Mouse (Mus musculus) hindbrain, embryonic 12.5 days (tissue): ENCODE data around the gene Nanos3. TPM values are rescaled to one million over a fixed set of nuclear protein-coding genes. Genes with fewer than 3 reads are reported as not detected.

Experiments used
- ATAC-seq: fragments of 200-750 bp; cut with Nextera tagmentation; 2 replicates; pipeline ENCODE4 v1.8.0; 2017; ENCODE audit warnings: moderate TSS enrichment; ENCODE audit not compliant: low FRiP score
- H3K27ac ChIP-seq: fragments of 300-500 bp; sonication (generic); 2 replicates; pipeline ENCODE4 v1.5.1; 2016; ENCODE audit warnings: mild to moderate bottlenecking
- H3K27me3 ChIP-seq: fragments of 300-500 bp; sonication (generic); 2 replicates; pipeline ENCODE4 v1.6.1; 2016; ENCODE audit warnings: mild to moderate bottlenecking
- H3K36me3 ChIP-seq: fragments of 300-500 bp; sonication (generic); 2 replicates; pipeline ENCODE4 v1.6.1; 2016; ENCODE audit warnings: mild to moderate bottlenecking
- H3K4me1 ChIP-seq: fragments of 300-500 bp; sonication (generic); 2 replicates; pipeline ENCODE4 v1.6.1; 2016
- H3K4me2 ChIP-seq: fragments of 300-500 bp; sonication (generic); replicated peaks from 2 replicates; pipeline ENCODE4 v1.6.1; 2016; ENCODE audit warnings: mild to moderate bottlenecking
- H3K4me3 ChIP-seq: fragments of 300-500 bp; sonication (generic); 2 replicates; pipeline ENCODE4 v1.5.1; 2016; ENCODE audit warnings: mild to moderate bottlenecking
- H3K9ac ChIP-seq: fragments of 300-500 bp; sonication (generic); 2 replicates; pipeline ENCODE4 v1.6.1; 2016; ENCODE audit warnings: mild to moderate bottlenecking, moderate library complexity
- H3K9me3 ChIP-seq: fragments of 300-500 bp; sonication (generic); replicated peaks from 2 replicates; pipeline ENCODE4 v1.6.1; 2016; ENCODE audit warnings: mild to moderate bottlenecking
- WGBS: fragments of 180-500 bp; shearing (Covaris S2); methylation state at CpG from one replicate; pipeline ENCODE4 v1.1.7; 2016; 5-methylcytosine and 5-hydroxymethylcytosine counted together
- polyA plus RNA-seq: library from polyadenylated mRNA; unstranded; fragments of >200 nt; fragmentation: Nextera tagmentation; extraction: Ambion mirVana; gene quantifications from 2 replicates; pipeline ENCODE4 v1.2.1, GENCODE M21; 2016

The Nanos3 gene
- polyA plus RNA-seq, 1 experiment from 2014 or later = 5.8 TPM

DNA sequence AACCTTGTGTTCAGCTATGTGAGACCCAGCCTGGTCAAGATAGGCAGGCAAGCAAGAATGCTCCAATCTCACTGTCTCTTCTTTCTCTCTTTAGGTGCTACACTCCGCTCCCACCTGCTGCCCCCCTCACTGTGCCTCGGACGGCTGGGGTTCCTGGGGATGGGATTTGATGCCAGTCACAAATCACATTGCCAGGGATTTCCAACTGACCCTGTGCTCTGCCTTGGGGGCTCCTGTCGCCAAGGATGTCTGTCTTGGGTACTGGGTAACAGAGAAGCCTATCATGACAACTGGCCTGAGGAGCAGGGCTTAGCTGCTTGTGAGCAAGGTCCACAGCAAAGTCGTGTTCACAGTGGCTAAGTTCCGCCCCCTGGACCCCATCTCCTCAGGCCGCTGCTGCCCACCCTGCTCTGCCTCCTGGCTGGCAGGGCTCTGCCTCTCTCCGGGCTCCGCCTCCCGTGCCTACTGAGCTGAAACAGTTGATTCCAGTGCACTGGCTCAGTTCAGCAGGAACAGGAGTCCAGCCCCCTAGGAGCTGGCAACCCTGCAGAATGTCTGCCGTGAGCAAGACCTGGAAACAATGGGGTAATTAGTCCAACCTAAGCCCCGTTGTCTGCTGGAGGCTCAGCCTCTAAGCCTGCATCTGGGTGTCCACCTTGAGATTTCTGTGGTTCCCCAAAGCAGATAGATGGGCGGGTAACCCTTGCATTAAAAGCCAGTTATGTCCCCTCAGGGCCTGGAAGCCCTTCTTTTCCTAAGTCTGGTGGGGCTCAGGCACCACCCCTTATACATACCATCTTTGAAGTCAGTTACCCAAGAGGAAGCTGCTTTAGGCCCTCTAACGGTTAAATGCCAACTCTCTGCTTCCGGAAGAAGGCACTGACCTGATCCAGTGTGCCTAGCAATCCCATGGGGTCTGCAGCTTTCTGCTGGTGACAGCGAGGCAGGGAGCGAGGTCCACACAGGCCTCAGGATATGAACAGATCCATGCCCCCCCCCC is 23.7 kb upstream of the Nanos3 start:
- H3K4me1 ChIP-seq = peaks cover 31% of the 10 kb centered on the region
- WGBS = 50% methylated on average over 17 of the region's 17 CpGs
- no peaks in the 10 kb centered on the region for H3K27me3 ChIP-seq
- H3K4me3 ChIP-seq = no peak overlapping the region
- H3K27ac ChIP-seq = peak overlapping the region; percentile 55
- no peak overlapping the region; the same call in 1 of the 2 replicates for H3K9ac ChIP-seq
- peaks cover 32% of the 10 kb centered on the region for H3K36me3 ChIP-seq
- ATAC-seq = peak; percentile 15; the same call in 1 of the 2 replicates
- H3K4me2 ChIP-seq = no peak overlapping the region
- H3K9me3 ChIP-seq = no peaks in the 10 kb centered on the region

DNA sequence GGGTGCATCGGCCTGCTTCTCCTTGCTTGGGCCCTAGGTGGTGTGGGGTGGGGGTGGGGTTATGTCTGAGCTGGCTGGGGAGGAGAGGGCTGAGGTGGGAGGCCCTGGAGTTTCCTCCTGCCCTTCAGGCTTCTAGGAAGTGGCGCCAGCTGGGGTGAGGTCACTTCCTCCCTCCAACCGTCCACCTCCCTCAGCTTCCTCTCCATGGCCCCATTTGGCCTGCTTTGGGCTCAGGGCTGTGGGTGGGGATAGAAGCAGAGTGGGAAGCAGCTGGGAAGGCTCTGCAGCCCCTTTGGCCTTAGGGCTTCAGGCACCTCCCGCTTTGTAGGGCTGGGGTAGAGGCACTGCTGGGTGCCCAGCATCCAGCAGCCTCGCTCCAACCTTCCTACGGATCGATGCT is 22.8 kb upstream of the Nanos3 start:
- peaks cover 23% of the 10 kb centered on the region for H3K36me3 ChIP-seq
- peaks cover 39% of the 10 kb centered on the region for H3K4me1 ChIP-seq
- no peak overlapping the region for H3K4me3 ChIP-seq
- no peak overlapping the region for H3K4me2 ChIP-seq
- 65% methylated on average over 7 of the region's 7 CpGs for WGBS
- peak overlapping the region; percentile 55 for H3K27ac ChIP-seq
- H3K27me3 ChIP-seq = no peaks in the 10 kb centered on the region
- no peak overlapping the region for H3K9ac ChIP-seq
- H3K9me3 ChIP-seq = no peaks in the 10 kb centered on the region
- ATAC-seq = no peak

DNA sequence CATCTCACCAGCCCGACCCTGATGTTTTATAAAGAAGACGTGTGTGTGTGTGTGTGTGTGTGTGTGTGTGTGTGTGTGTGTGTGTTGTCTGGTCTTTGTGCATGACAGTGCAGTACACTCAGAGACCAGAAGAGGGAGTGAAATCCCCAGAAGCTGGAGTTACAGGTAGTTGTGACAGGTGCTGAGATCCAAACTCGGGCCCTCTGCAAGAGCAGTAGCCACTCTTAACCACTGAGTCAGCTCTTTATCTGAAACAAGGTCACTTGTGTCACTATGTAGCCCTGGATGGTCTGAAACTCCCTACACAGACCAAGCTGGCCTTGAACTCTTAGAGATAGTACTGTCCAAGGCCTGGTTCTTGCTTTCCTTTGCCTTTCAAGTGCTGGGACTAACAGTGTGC is 21.6 kb upstream of the Nanos3 start:
- peaks cover 46% of the 10 kb centered on the region for H3K4me1 ChIP-seq
- H3K9me3 ChIP-seq = no peaks in the 10 kb centered on the region
- H3K4me3 ChIP-seq = no peak overlapping the region
- H3K4me2 ChIP-seq = no peak overlapping the region
- H3K27ac ChIP-seq = no peak overlapping the region
- ATAC-seq = no peak
- peaks cover 10% of the 10 kb centered on the region for H3K27me3 ChIP-seq
- WGBS = 81% methylated on average over 3 of the region's 3 CpGs
- H3K36me3 ChIP-seq = peaks cover 12% of the 10 kb centered on the region
- H3K9ac ChIP-seq = no peak overlapping the region

DNA sequence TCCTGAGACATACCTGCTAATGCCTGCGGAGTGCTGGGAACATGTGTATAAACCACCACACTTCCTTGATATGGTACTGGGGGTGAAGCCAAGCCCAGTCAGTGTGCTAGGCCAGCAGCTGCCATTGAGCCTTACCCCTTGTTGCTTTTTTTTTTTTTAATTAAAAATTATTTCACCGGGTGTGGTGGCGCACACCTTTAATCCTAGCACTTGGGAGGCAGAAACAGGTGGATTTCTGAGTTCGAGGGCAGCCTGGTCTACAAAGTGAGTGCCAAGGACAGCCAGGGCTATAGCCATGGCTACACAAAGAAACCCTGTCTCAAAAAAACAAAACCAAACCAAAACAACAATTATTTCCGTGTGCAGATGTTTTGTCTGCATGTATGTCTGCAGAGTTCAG is 20.1 kb upstream of the Nanos3 start:
- H3K9ac ChIP-seq = no peak overlapping the region
- no peak overlapping the region for H3K4me3 ChIP-seq
- peaks cover 56% of the 10 kb centered on the region for H3K4me1 ChIP-seq
- H3K9me3 ChIP-seq = no peaks in the 10 kb centered on the region
- no peak overlapping the region for H3K4me2 ChIP-seq
- ATAC-seq = no peak
- H3K27ac ChIP-seq = no peak overlapping the region
- H3K27me3 ChIP-seq = peaks cover 21% of the 10 kb centered on the region
- WGBS = 87% methylated on average over 5 of the region's 5 CpGs
- peaks cover 4% of the 10 kb centered on the region; the same call in 1 of the 2 replicates for H3K36me3 ChIP-seq

DNA sequence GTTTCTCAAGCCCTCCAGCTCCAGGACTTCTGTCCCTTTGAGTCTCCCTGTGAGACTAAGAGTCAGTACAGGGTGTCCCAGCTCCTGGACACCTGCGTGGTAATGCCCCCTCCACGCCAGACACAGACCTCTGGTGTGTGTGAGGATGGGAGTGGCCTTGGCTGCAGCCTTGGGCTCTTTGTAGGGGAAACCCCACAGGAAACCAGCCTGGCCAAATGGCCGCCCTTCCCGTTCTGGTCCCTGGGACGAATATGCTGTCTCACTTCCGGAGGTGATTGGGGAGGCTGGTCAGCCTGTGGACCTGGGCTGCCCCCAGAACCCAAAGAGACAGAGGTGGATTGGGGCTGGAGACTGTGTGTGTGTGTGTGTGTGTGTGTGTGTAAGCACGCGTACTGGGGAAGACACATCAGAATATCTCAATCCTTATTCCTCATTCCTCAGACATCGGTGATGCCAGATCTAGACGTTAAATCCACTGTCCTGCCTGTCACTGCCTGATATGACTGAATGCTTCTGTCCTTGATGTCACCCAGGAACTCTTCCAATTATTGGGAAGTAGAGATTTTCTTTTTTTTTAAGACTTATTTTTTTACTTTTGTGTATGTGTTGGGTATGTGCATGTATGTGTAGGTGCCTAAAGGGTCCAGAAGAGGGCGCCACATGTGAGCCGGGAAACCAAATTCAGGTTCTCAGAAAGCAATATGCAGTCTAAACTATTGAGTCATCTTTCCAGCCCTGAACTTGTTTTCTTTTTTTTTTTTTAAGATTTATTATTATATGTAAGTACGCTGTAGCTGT is 19.2 kb upstream of the Nanos3 start:
- peak overlapping the region; percentile 34 for H3K4me3 ChIP-seq
- peaks cover 62% of the 10 kb centered on the region for H3K4me1 ChIP-seq
- H3K9ac ChIP-seq = peak overlapping the region; percentile 60
- peak overlapping the region; percentile 63 for H3K4me2 ChIP-seq
- whole genome bisulfite sequencing = 60% methylated on average over 13 of the region's 13 CpGs
- peaks cover 24% of the 10 kb centered on the region for H3K27me3 ChIP-seq
- peak overlapping the region; percentile 78 for H3K27ac ChIP-seq
- H3K9me3 ChIP-seq = no peaks in the 10 kb centered on the region
- no peak for ATAC-seq
- peaks cover 4% of the 10 kb centered on the region; the same call in 1 of the 2 replicates for H3K36me3 ChIP-seq

DNA sequence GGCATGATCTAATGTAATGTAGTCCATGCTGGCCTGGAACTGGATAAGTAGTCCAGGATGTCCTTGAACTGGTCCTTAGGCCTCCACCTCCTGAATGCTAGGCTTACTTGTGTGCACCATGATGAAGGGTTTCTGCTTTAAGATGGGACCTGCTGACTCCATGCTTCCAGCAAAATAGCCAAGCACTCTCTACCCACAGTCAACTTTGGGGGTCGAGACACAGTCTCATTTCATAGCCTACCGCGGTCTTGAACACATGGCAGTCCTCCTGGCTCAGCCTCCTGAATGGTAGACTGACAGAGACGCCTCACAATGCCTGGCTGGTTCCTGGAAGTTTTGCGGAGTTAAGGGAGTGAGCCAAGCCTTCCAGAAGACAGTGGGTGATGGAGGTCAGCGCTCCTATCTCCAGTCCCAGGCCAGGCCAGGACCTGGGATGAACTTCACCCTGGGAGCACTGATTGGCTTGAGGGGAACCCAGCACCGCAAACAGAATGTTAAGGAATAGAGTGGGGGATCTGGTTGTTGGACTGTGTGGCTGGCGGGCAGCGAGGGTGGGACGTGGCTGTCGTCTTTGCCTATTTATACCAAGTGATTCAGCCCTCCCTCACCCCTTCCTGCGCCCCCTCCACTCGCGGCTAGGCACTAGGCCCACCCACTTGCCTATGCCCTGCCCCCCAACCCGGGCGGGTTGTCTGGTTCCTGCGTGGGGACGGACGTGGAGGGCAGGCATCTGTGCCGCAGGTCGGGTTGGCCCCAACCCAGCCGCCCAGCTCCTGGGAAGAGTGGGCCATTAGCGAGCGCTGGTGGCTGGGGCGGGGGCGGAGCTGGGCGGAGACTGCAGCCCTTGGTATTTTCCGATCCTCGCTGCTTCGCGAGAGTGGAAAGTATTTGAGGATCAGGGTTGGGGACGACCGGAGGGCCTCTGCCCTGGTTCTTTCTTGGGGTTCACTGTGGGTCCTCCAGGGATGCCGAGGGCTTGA is 18.2 kb upstream of the Nanos3 start:
- peak overlapping the region; percentile 63 for H3K4me2 ChIP-seq
- peak overlapping the region; percentile 60 for H3K9ac ChIP-seq
- peaks cover 24% of the 10 kb centered on the region for H3K27me3 ChIP-seq
- H3K4me1 ChIP-seq = peaks cover 62% of the 10 kb centered on the region
- H3K9me3 ChIP-seq = no peaks in the 10 kb centered on the region
- no peaks in the 10 kb centered on the region for H3K36me3 ChIP-seq
- H3K27ac ChIP-seq = peak overlapping the region; percentile 78
- ATAC-seq = peak; percentile 49
- WGBS = 12% methylated on average over 34 of the region's 34 CpGs
- H3K4me3 ChIP-seq = peak overlapping the region; percentile 34

DNA sequence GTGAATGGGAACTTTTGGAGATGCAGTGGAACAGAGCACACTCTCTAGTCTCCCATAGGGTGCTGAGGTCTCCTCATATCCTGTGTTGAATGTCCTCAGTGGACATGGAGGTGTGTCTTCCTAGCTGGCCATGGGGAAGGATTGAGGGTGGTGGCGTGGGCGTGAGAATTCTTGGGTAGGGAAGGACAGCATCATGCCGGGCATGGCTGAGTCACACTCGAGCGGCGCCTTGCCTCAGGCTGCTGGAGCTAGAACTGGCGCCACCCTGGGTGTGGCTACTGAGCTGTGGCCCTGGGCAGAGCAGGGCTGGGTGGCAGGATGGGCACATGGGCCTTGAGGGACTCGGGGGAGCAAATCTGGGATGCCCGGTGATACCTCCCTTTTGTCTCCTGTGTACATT is 17.4 kb upstream of the Nanos3 start:
- Histone ChIP-seq H3K4me1 (peaks cover 61% of the 10 kb centered on the region), H3K9me3 (no peaks in the 10 kb centered on the region), H3K27ac (no peak overlapping the region), H3K9ac (no peak overlapping the region), H3K4me3 (no peak overlapping the region), H3K27me3 (peaks cover 24% of the 10 kb centered on the region), H3K4me2 (peak overlapping the region; percentile 71), H3K36me3 (no peaks in the 10 kb centered on the region)
- ATAC-seq = no peak
- WGBS = 87% methylated on average over 9 of the region's 9 CpGs

DNA sequence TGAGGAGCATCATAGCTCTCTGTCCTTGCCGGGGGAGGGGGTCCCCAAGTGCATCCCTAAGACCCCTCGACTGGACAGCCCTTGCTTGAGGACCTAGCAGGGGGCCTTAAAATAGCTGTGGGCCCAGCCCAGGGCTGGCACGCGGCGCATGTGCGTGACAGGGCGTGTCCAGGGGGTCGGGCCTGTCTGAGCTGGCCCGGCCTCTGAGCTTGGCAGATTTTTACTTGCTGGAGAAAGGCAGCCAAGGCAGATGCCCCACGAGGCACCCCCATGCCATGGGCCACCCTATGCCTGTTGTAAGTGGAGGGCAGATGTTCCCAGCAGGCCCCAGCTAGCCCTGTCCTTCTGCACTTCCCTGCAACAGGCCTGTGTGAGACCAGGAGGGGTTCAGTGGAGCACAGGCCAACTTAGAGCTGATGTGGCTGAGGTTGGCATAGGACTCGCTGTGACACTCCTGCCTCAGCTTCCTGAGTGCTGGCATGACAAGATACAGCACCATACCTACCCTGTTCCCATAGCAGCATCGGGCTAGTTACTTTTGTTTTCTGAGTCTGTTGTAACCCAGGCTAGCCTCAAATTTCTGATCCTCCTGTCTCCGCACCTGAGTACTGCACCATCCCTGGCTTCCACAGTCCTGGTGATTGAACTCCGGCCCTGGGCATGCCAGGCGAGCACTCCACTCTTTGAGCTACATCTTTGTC is 16.7 kb upstream of the Nanos3 start:
- ATAC-seq = no peak
- Histone ChIP-seq H3K27ac (peak overlapping the region; percentile 24; the same call in 1 of the 2 replicates), H3K4me2 (peak overlapping the region; percentile 71), H3K36me3 (no peaks in the 10 kb centered on the region), H3K4me3 (peak overlapping the region; percentile 44), H3K9ac (peak overlapping the region; percentile 53), H3K27me3 (peaks cover 24% of the 10 kb centered on the region), H3K4me1 (peaks cover 61% of the 10 kb centered on the region), H3K9me3 (no peaks in the 10 kb centered on the region)
- WGBS = 65% methylated on average over 15 of the region's 15 CpGs

DNA sequence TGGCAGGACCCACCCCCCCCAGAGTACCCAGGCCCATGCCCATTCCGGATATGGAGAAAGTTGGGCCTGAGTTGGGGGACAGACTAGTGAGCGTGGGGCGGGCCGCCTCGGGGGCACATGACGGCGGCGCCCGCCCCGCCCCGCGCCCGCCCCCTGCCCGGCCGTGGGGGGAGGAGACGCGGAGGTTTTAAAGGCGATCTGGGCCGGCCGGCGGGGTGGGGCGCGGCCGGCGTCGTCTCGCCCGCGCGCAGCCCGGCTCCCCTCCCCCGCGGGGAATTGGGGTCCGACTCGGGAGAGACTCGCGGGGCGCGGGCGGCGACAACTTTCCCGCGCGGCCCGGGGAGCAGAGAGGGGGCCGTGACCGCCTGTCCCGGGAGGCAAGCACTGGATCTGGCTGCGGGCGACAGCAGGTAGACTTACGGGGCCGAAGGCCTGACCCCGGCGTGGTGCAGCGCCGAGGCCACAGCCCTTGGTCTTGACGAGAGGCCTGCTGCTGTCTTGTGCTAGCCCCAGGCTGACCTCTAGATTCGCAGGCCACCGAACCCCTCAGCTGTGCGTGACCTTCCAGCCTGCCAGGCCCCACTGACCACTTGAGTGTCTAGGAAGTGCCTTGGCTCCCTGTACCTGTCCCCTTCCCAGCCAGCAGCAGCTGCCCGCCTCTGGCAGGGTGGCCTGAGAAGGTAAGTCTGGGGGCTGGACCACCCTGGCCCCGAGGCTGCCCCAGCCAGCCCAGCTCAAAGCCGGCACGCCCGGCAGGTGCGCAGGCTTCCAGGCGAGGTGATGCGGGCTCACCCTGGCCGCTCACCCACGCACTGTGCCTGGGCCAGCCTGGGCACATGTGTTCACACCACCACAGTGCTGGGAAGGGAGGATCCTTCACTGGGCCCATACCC is 15.9 kb upstream of the Nanos3 start:
- H3K9ac ChIP-seq = peak overlapping the region; percentile 53
- ATAC-seq = no peak
- peaks cover 24% of the 10 kb centered on the region for H3K27me3 ChIP-seq
- peak overlapping the region; percentile 44 for H3K4me3 ChIP-seq
- H3K27ac ChIP-seq = peak overlapping the region; percentile 70
- H3K4me1 ChIP-seq = peaks cover 61% of the 10 kb centered on the region
- no peaks in the 10 kb centered on the region for H3K36me3 ChIP-seq
- no peaks in the 10 kb centered on the region for H3K9me3 ChIP-seq
- 9% methylated on average over 51 of the region's 70 CpGs for WGBS
- peak overlapping the region; percentile 71 for H3K4me2 ChIP-seq

DNA sequence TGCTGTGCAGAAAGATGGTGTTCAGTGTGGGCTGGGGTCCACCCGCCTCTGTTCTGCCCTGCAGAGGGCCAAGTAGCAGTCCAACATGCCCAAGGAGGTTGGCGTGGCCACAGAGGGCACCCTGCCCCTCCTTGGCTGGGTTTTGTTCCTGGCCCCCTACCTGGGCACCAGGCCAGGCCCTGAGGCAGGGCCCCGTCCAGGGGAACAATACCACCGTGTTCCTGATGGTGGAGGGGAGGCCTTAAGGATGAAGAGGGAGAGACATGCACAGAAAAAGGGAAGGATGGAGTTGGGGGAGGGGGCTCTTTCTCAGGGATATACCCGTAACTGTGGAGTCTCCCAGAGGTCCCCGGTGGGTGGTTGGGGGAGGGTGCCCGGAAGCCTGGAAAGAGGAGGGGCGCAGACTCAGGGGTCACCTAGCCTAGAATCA is 15.1 kb upstream of the Nanos3 start:
- Histone ChIP-seq H3K4me2 (peak overlapping the region; percentile 71), H3K27ac (peak overlapping the region; percentile 70), H3K4me3 (peak overlapping the region; percentile 44), H3K9ac (peak overlapping the region; percentile 53; the same call in 1 of the 2 replicates), H3K4me1 (peaks cover 61% of the 10 kb centered on the region), H3K9me3 (no peaks in the 10 kb centered on the region), H3K36me3 (no peaks in the 10 kb centered on the region), H3K27me3 (peaks cover 24% of the 10 kb centered on the region)
- WGBS = 21% methylated on average over 8 of the region's 8 CpGs
- ATAC-seq = no peak
